Mouse (Mus musculus) heart, embryonic 15.5 days (tissue): ENCODE measurements around the gene Satb2. TPM values are rescaled to one million over a fixed set of nuclear protein-coding genes. Genes with fewer than 3 reads are reported as not detected.
A peak's percentile ranks its signal among the peaks of the same experiment; 100 is the strongest.

Source experiments
- ATAC-seq: fragments of 200-750 bp; cut with Nextera tagmentation; replicated peaks from 2 replicates; pipeline ENCODE4 v1.8.0; 2017; ENCODE audit warnings: low read depth, moderate TSS enrichment; ENCODE audit not compliant: insufficient number of reproducible peaks, insufficient read depth, low FRiP score
- H3K27ac ChIP-seq: fragments of 300-500 bp; sonication (generic); 2 replicates; pipeline ENCODE4 v1.5.1; 2015; ENCODE audit warnings: mild to moderate bottlenecking, inconsistent platforms
- H3K27me3 ChIP-seq: fragments of 300-500 bp; sonication (generic); 2 replicates; pipeline ENCODE4 v1.6.1; 2015; ENCODE audit warnings: inconsistent platforms
- H3K36me3 ChIP-seq: fragments of 300-500 bp; sonication (generic); 2 replicates; pipeline ENCODE4 v1.6.1; 2015; ENCODE audit warnings: mild to moderate bottlenecking, inconsistent platforms
- H3K4me1 ChIP-seq: fragments of 300-500 bp; sonication (generic); replicated peaks from 2 replicates; pipeline ENCODE4 v1.6.1; 2015; ENCODE audit warnings: inconsistent platforms
- H3K4me2 ChIP-seq: fragments of 300-500 bp; sonication (generic); 2 replicates; pipeline ENCODE4 v1.6.1; 2015; ENCODE audit warnings: inconsistent platforms, mild to moderate bottlenecking, moderate library complexity
- H3K4me3 ChIP-seq: fragments of 300-500 bp; sonication (generic); 2 replicates; pipeline ENCODE4 v1.5.1; 2015; ENCODE audit warnings: mild to moderate bottlenecking, inconsistent platforms
- H3K9ac ChIP-seq: fragments of 300-500 bp; sonication (generic); 2 replicates; pipeline ENCODE4 v1.6.1; 2015; ENCODE audit warnings: mild to moderate bottlenecking, inconsistent platforms
- H3K9me3 ChIP-seq: fragments of 300-500 bp; sonication (generic); replicated peaks from 2 replicates; pipeline ENCODE4 v1.6.1; 2016; ENCODE audit warnings: inconsistent platforms
- WGBS: fragments of 180-500 bp; shearing (Covaris S2); methylation state at CpG from one replicate; pipeline ENCODE4 v1.1.7; 2015; ENCODE audit warnings: mixed read lengths; 5-methylcytosine and 5-hydroxymethylcytosine counted together
- polyA plus RNA-seq: library from polyadenylated mRNA; unstranded; fragments of >200 nt; fragmentation: Nextera tagmentation; extraction: Ambion mirVana; gene quantifications from 2 replicates; pipeline ENCODE4 v1.2.1, GENCODE M21; 2015

Gene Satb2
- polyA plus RNA-seq, 1 experiment from 2014 or later: 0.10 TPM

GRCm38 (mm10) chr1:56862799-56863198 lies 115.7 kb downstream of the Satb2 start:
- WGBS: 67% methylated on average over 4 of the region's 4 CpGs
- no peaks in the 10 kb centered on the region for H3K27me3 ChIP-seq
- no peak overlapping the region for H3K4me3 ChIP-seq
- no peaks in the 10 kb centered on the region for H3K9me3 ChIP-seq
- no peaks in the 10 kb centered on the region for H3K36me3 ChIP-seq
- no peak overlapping the region for H3K4me2 ChIP-seq
- H3K27ac ChIP-seq: no peak overlapping the region
- peaks cover 3% of the 10 kb centered on the region; the same call in 1 of the 2 replicates for H3K4me1 ChIP-seq
- no peak overlapping the region for H3K9ac ChIP-seq
- ATAC-seq: no peak

- Histone ChIP-seq H3K9me3 (no peaks in the 10 kb centered on the region), H3K4me2 (0 out of 2 replicates have a peak overlapping the region, but pooled peaks have one; percentile 25), H3K9ac (no peak overlapping the region), H3K4me3 (no peak overlapping the region), H3K36me3 (no peaks in the 10 kb centered on the region), H3K27ac (peak overlapping the region; percentile 63), H3K4me1 (0 out of 2 replicates have a peak, but pooled peaks cover 7% of the 10 kb centered on the region), H3K27me3 (no peaks in the 10 kb centered on the region)
- ATAC-seq: no peak; the same call in 1 of the 2 replicates
- 43% methylated on average over 8 of the region's 8 CpGs for WGBS
Measured at GRCm38 (mm10) chr1:56857202-56857601, 121.2 kb downstream of the Satb2 start.

GRCm38 (mm10) chr1:56850446-56850845 lies 128.0 kb downstream of the Satb2 start:
- no peaks in the 10 kb centered on the region for H3K4me1 ChIP-seq
- no peaks in the 10 kb centered on the region for H3K36me3 ChIP-seq
- H3K9me3 ChIP-seq: no peaks in the 10 kb centered on the region
- no peak overlapping the region for H3K27ac ChIP-seq
- H3K4me2 ChIP-seq: no peak overlapping the region
- no peaks in the 10 kb centered on the region for H3K27me3 ChIP-seq
- 87% methylated on average over 8 of the region's 8 CpGs for WGBS
- ATAC-seq: no peak
- H3K4me3 ChIP-seq: no peak overlapping the region
- no peak overlapping the region for H3K9ac ChIP-seq

- no peaks in the 10 kb centered on the region for H3K4me1 ChIP-seq
- no peak for ATAC-seq
- no peak overlapping the region for H3K27ac ChIP-seq
- no peak overlapping the region for H3K9ac ChIP-seq
- H3K27me3 ChIP-seq: no peaks in the 10 kb centered on the region
- H3K9me3 ChIP-seq: no peaks in the 10 kb centered on the region
- no peak overlapping the region for H3K4me3 ChIP-seq
- 88% methylated on average over 9 of the region's 9 CpGs for whole genome bisulfite sequencing
- H3K36me3 ChIP-seq: no peaks in the 10 kb centered on the region
- no peak overlapping the region for H3K4me2 ChIP-seq
Measured at GRCm38 (mm10) chr1:56846358-56846757, 132.1 kb downstream of the Satb2 start.

GRCm38 (mm10) chr1:56845523-56846118 lies 132.8 kb downstream of the Satb2 start:
- no peaks in the 10 kb centered on the region for H3K9me3 ChIP-seq

DNA sequence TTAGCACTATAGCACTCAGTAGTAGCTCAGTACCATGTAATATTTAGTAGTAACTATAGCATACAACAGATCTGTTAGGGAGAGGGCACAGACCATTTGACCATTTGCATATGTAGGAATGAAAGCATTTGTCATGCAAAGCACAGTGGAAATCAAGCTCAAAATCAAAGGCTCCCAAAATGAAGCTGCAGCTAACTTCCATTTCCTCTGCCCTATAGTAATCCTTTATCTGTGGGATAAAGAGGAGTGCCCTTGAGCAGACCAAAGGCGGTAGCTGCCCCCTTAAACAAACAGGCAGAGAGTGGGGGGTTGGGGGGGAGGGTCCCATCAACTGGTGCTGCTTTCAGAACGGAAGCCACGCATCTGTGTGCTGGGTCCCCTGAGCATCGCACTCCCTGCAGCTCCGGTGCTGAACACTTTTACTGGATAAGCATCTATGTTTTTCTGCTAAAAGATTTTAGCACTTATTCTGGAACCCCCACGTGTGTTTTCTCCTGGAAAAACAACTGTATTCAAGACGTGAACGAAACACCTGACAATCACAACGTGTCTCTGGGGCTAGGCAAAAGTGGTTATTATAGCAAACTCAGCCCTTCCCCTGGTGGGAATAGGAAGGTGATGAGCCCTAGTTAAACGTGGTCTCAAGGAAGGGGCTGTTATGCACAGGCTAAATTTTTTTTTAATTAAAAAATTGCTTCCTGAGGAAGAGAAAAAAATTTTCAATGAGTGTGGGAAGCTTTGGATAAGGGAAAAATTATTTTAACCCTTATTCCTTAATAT lies 133.7 kb downstream of the Satb2 start:
- no peaks in the 10 kb centered on the region for H3K36me3 ChIP-seq
- H3K4me3 ChIP-seq: no peak overlapping the region
- H3K27me3 ChIP-seq: no peaks in the 10 kb centered on the region
- H3K4me1 ChIP-seq: no peaks in the 10 kb centered on the region
- no peak for ATAC-seq
- 14% methylated on average over 10 of the region's 10 CpGs for WGBS
- H3K9me3 ChIP-seq: no peaks in the 10 kb centered on the region
- H3K4me2 ChIP-seq: no peak overlapping the region
- no peak overlapping the region for H3K9ac ChIP-seq
- H3K27ac ChIP-seq: no peak overlapping the region

More at GRCm38 (mm10) chr1:56845523-56846118, 132.8 kb downstream of the Satb2 start:
- H3K4me2 ChIP-seq: no peak overlapping the region
- no peaks in the 10 kb centered on the region for H3K4me1 ChIP-seq
- no peaks in the 10 kb centered on the region for H3K36me3 ChIP-seq
- no peaks in the 10 kb centered on the region for H3K27me3 ChIP-seq
- no peak overlapping the region for H3K9ac ChIP-seq
- WGBS: 80% methylated on average over 8 of the region's 8 CpGs
- no peak for ATAC-seq
- no peak overlapping the region for H3K4me3 ChIP-seq
- H3K27ac ChIP-seq: no peak overlapping the region

DNA sequence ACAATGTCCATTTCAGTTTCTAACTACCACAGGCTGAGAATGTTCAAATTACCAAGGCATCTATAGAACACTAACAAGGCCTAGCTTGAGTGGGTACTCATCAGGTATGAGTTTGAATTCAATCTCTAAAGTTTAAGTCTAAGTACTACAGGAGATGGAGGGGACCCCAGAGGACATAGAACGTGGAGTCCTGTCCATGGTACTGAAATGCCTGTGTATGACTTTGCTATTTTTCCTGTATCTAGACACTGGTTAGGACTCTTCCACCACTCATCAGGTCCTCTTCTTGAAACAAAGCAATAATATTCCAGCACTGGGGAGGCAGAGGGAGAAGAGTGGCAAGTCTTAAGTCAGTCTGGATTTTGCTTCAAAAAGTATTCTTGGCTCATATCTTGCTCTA lies 139.5 kb downstream of the Satb2 start:
- no peaks in the 10 kb centered on the region for H3K27me3 ChIP-seq
- H3K9me3 ChIP-seq: no peaks in the 10 kb centered on the region
- H3K27ac ChIP-seq: no peak overlapping the region
- no peaks in the 10 kb centered on the region for H3K4me1 ChIP-seq
- no peak overlapping the region for H3K9ac ChIP-seq
- no peak overlapping the region for H3K4me3 ChIP-seq
- H3K4me2 ChIP-seq: no peak overlapping the region
- WGBS: 32% methylated on average over 1 of the region's 1 CpGs
- no peak for ATAC-seq
- no peaks in the 10 kb centered on the region for H3K36me3 ChIP-seq

GRCm38 (mm10) chr1:56833984-56834900 lies 144.2 kb downstream of the Satb2 start:
- no peak for ATAC-seq
- no peak overlapping the region for H3K9ac ChIP-seq
- no peak overlapping the region for H3K4me2 ChIP-seq
- 82% methylated on average over 6 of the region's 6 CpGs for WGBS
- no peaks in the 10 kb centered on the region for H3K9me3 ChIP-seq
- no peaks in the 10 kb centered on the region for H3K4me1 ChIP-seq
- H3K27ac ChIP-seq: no peak overlapping the region
- no peak overlapping the region for H3K4me3 ChIP-seq
- no peaks in the 10 kb centered on the region for H3K27me3 ChIP-seq
- H3K36me3 ChIP-seq: no peaks in the 10 kb centered on the region

DNA sequence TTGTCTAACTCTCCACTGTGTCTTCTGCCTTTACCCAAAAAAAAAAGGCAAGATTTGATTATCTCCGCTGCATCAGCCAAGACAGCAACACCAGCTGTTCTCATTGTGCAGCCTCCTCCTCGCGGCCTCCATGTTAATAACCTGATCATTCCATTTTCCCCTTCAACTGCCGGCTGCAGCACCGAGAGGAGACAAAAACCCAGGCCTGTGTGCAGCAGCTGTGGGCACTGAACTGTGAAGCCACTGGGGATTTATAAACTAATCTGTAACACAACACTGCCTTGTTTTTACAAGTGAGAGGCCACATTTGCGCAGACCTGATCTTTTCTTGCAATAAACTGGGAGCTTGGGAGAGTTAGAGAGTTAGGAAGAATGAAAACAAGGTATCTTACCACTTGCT lies 145.1 kb downstream of the Satb2 start:
- WGBS: 69% methylated on average over 6 of the region's 6 CpGs
- Histone ChIP-seq H3K9ac (no peak overlapping the region), H3K27me3 (no peaks in the 10 kb centered on the region), H3K36me3 (no peaks in the 10 kb centered on the region), H3K4me2 (no peak overlapping the region), H3K9me3 (no peaks in the 10 kb centered on the region), H3K27ac (no peak overlapping the region), H3K4me1 (no peaks in the 10 kb centered on the region), H3K4me3 (no peak overlapping the region)
- ATAC-seq: no peak

DNA sequence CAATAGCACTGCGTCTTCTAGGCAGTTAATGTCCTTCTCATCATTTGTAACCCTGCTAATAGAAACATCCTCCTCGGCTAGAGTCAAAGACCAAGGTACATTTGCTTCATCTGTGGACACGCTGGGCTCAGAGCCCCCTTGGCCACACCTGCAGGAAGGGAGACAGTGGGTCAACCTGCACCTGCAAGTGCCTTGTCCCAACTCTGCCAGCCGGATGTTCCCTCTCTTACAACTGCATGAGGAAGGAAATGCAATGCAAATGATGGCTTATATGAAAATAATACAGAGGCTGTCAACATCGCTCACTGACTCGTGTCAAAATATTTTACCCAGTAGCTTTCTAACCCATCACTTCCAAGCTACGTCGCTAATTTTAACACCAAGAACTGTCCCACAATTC lies 145.7 kb downstream of the Satb2 start:
- H3K27ac ChIP-seq: no peak overlapping the region
- no peaks in the 10 kb centered on the region for H3K27me3 ChIP-seq
- WGBS: 81% methylated on average over 8 of the region's 8 CpGs
- H3K4me3 ChIP-seq: no peak overlapping the region
- no peaks in the 10 kb centered on the region for H3K4me1 ChIP-seq
- H3K9ac ChIP-seq: no peak overlapping the region
- no peak for ATAC-seq
- H3K4me2 ChIP-seq: no peak overlapping the region
- H3K36me3 ChIP-seq: no peaks in the 10 kb centered on the region
- no peaks in the 10 kb centered on the region for H3K9me3 ChIP-seq

DNA sequence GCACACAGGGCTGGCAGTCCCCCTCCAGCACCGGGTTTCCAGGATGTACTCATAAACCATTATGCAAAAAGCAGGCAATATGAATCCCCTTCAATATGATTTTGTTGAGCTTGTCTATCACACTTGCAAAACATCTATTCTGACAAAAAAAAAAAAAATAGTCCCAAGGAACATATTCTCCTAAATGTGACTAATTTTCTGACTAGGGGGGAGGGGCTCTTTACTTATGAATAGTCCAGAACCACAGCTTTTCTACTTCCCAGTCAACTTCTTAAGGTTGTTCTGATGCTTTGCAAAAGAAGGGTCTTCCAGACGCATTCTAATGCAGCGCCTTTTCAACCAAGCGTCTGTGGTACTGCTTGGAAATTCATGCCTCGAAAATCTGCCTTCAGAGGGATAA lies 155.7 kb downstream of the Satb2 start:
- ATAC-seq: no peak
- Histone ChIP-seq H3K4me3 (no peak overlapping the region), H3K4me2 (no peak overlapping the region), H3K27ac (no peak overlapping the region), H3K9me3 (no peaks in the 10 kb centered on the region), H3K27me3 (no peaks in the 10 kb centered on the region), H3K9ac (no peak overlapping the region), H3K36me3 (no peaks in the 10 kb centered on the region), H3K4me1 (no peaks in the 10 kb centered on the region)
- 83% methylated on average over 5 of the region's 5 CpGs for WGBS
